Mouse (Mus musculus) heart, postnatal 0 days (tissue): ENCODE results near the gene Glrx5. TPM values are rescaled to one million over a fixed set of nuclear protein-coding genes. Genes with fewer than 3 reads are reported as not detected.

Experiments
- ATAC-seq: fragments of 200-750 bp; cut with Nextera tagmentation; 2 replicates; pipeline ENCODE4 v1.8.0; 2017; ENCODE audit warnings: low read depth, moderate number of reproducible peaks, moderate library complexity; ENCODE audit not compliant: insufficient read depth
- DNase-seq: peaks from one replicate; pipeline ENCODE4 v3.0.0-alpha.2; 2016; ENCODE audit warnings: low spot score
- H3K27ac ChIP-seq: fragments of 300-500 bp; sonication (generic); 2 replicates; pipeline ENCODE4 v1.5.1; 2014; ENCODE audit warnings: low read depth, mild to moderate bottlenecking
- H3K27me3 ChIP-seq: fragments of 300-500 bp; sonication (generic); 2 replicates; pipeline ENCODE4 v1.6.1; 2014; ENCODE audit warnings: low read length, mixed read lengths; ENCODE audit not compliant: control insufficient read depth, insufficient read depth
- H3K36me3 ChIP-seq: fragments of 300-500 bp; sonication (generic); replicated peaks from 2 replicates; pipeline ENCODE4 v1.6.1; 2014; ENCODE audit warnings: low read length, mixed read lengths; ENCODE audit not compliant: control insufficient read depth, insufficient read depth
- H3K4me1 ChIP-seq: fragments of 300-500 bp; sonication (generic); 2 replicates; pipeline ENCODE4 v1.6.1; 2014; ENCODE audit warnings: antibody characterized with exemption; ENCODE audit not compliant: control insufficient read depth, insufficient read depth
- H3K4me2 ChIP-seq: fragments of 300-500 bp; sonication (generic); 2 replicates; pipeline ENCODE4 v1.6.1; 2014; ENCODE audit warnings: low read depth, mild to moderate bottlenecking, low read length, moderate library complexity
- H3K4me3 ChIP-seq: fragments of 300-500 bp; sonication (generic); 2 replicates; pipeline ENCODE4 v1.5.1; 2014; ENCODE audit warnings: low read depth, low read length
- H3K9ac ChIP-seq: fragments of 300-500 bp; sonication (generic); replicated peaks from 2 replicates; pipeline ENCODE4 v1.6.1; 2014; ENCODE audit warnings: low read depth, low read length, mixed read lengths
- H3K9me3 ChIP-seq: fragments of 300-500 bp; sonication (generic); replicated peaks from 2 replicates; pipeline ENCODE4 v1.6.1; 2016; ENCODE audit warnings: low read length; ENCODE audit not compliant: control insufficient read depth
- CTCF ChIP-seq: IDR thresholded peaks from 2 replicates; pipeline ENCODE4 v1.5.1; 2016; ENCODE audit warnings: antibody characterized with exemption, control low read depth, low read depth
- EP300 ChIP-seq: IDR thresholded peaks from 2 replicates; pipeline ENCODE4 v1.6.1; 2016; ENCODE audit warnings: antibody characterized with exemption, low read depth
- WGBS: fragments of 180-500 bp; shearing (Covaris S2); extraction: QIAGEN DNeasy Blood & Tissue Kit; methylation state at CpG from one replicate; pipeline ENCODE4 v1.1.7; 2014; 5-methylcytosine and 5-hydroxymethylcytosine counted together
- polyA plus RNA-seq: library from polyadenylated mRNA; unstranded; fragments of >200 nt; fragmentation: Nextera tagmentation; extraction: Ambion mirVana; gene quantifications from 2 replicates; pipeline ENCODE4 v1.2.1, GENCODE M21; 2015
- total RNA-seq: library from RNA; depleted of rRNA; stranded (reverse); fragments of >200 nt; gene quantifications from 2 replicates; pipeline ENCODE4 v1.2.3, GENCODE M21; 2014; ENCODE audit warnings: low replicate concordance

Gene Glrx5
- total and polyA plus RNA-seq, 2 experiments from 2014 or later: 87.7 to 210 TPM

DNA sequence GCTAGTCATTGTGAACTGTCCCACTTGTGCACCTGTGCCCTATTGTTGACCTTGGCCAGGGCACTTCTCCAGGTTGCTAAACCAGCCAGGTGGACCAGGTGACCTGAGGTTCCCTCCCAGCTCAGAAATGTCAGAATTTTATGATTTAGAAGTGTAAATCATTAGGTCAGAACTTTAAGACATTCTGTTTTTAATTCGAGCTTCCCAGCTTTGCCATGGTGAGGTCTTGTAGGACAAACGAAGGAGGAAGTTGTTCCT, 26.8 kb upstream of the Glrx5 start:
- DNase-seq (no peak), ATAC-seq (no peak)
- H3K4me1 ChIP-seq: peaks cover 40% of the 10 kb centered on the region
- no peaks in the 10 kb centered on the region for H3K27me3 ChIP-seq
- TF ChIP-seq CTCF: no peak
- no peak for TF ChIP-seq EP300
- H3K9ac ChIP-seq: no peak overlapping the region
- H3K4me3 ChIP-seq: no peak overlapping the region
- no peak overlapping the region for H3K4me2 ChIP-seq
- no peaks in the 10 kb centered on the region for H3K9me3 ChIP-seq
- 70% methylated on average over 2 of the region's 2 CpGs for WGBS
- H3K27ac ChIP-seq: no peak overlapping the region
- no peaks in the 10 kb centered on the region for H3K36me3 ChIP-seq

DNA sequence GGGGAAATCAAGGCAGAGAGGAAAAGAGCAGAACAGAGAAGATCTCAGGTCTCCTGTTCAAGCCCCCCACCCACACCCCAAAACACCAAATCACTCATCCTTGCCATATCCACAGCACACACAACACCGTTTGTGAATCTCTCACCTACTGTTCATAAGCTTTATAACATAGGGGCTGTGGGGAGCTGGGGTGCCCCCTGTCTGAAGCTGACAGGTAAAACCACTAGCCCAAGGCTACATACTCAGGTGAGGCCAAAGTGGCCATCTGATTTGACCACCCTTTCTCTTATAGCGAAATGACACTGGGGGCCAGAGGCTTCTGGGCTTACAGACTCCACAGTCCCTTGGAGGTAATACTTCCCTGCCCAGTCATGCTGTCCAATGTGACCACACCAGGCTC, 24.3 kb upstream of the Glrx5 start:
- peak overlapping the region; percentile 77 for H3K4me2 ChIP-seq
- H3K4me3 ChIP-seq: peak overlapping the region; percentile 84; the same call in 1 of the 2 replicates
- no peak overlapping the region for H3K9ac ChIP-seq
- no peaks in the 10 kb centered on the region for H3K27me3 ChIP-seq
- peak overlapping the region; percentile 78 for H3K27ac ChIP-seq
- H3K4me1 ChIP-seq: peaks cover 29% of the 10 kb centered on the region
- DNase-seq (no peak), ATAC-seq (0 out of 2 replicates have a peak, but pooled peaks have one; percentile 7)
- no peaks in the 10 kb centered on the region for H3K36me3 ChIP-seq
- 65% methylated on average over 2 of the region's 2 CpGs for WGBS
- H3K9me3 ChIP-seq: no peaks in the 10 kb centered on the region
- TF ChIP-seq EP300 (no peak), CTCF (no peak)

DNA sequence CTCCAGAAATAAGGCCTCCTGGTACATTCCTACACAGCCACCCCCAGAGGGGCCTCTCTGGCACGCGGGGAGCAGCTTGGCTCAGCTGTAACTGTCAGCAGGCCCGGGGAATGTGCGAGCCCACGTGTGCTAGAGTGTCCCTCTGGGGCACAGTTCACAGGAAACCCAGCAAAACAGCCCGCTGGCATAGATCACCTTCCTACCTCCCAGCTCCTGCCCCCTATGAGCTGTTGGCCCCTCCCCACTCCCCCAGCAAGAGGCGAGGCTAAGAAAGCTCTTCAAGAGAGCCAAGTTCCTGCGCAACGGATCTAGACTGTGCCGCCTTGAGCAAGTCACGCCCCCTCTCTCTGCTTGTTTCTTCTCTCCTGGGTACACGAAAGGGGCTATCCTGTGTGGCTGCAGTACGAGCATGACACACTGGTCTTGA, 23.7 kb upstream of the Glrx5 start:
- TF ChIP-seq EP300 (0 out of 2 replicates have a peak, but pooled peaks have one; percentile 63), CTCF (no peak)
- ATAC-seq (peak; percentile 80), DNase-seq (peak; percentile 78)
- peak overlapping the region; percentile 84 for H3K4me3 ChIP-seq
- peak overlapping the region; percentile 78 for H3K27ac ChIP-seq
- peak overlapping the region; percentile 77 for H3K4me2 ChIP-seq
- H3K27me3 ChIP-seq: no peaks in the 10 kb centered on the region
- no peaks in the 10 kb centered on the region for H3K36me3 ChIP-seq
- H3K4me1 ChIP-seq: peaks cover 24% of the 10 kb centered on the region
- peak overlapping the region; percentile 61; the same call in 1 of the 2 replicates for H3K9ac ChIP-seq
- no peaks in the 10 kb centered on the region for H3K9me3 ChIP-seq
- under 1% methylated on average over 13 of the region's 13 CpGs for WGBS

DNA sequence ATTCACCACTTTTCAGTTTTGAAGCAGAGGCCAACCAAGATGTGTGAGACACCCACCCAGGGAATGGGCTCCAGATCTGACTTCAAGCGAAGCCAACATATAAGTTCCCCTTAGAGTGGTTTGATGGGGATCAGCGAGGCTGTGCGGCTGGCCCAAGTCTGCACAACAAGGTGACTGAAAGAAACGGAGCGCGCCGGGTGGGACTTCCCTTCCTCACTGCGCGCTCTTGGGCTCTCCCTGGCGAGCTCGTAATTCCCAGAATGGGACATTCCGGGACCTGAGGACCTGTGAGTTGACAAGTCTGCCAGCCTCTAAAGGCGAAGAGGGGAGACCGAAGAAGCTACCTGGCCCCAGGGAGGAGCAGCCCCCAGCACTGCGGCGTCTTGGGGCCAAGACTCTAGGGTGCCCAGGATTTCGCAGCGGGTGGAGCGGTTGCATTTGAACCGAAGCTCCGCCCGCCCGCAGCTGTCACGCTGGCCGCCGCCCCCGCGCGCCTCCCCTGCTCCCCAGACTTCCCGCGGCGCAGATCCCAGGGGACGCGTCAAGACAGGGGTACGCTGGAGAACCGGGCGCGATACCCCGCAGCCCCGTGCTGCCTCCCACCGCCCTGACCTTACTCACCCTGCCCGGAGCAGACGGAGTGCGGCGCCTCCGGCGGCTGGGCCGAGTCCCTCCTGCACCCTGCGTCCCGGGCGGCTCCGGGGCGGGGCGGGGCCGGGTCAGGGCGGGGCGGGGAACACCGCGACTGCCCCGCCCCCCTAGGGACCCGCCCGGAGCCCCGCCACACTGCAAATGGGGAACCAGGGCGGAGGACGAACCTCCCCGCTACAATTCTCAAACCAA, 22.9 kb upstream of the Glrx5 start, which contains the start of gene Syne3:
Gene Syne3 (minus strand): TSS at position 440 of the 843 bp plus-strand sequence.
- peak within 1 kb of the TSS; percentile 84 for H3K4me3 ChIP-seq
- H3K27me3 ChIP-seq: no peaks in the 10 kb centered on the region
- TF ChIP-seq CTCF (no peak; the same call in 1 of the 2 replicates), EP300 (no peak)
- peak within 1 kb of the TSS; percentile 77 for H3K4me2 ChIP-seq
- peak; percentile 46 for DNase-seq
- peak; percentile 79 for ATAC-seq
- peak within 1 kb of the TSS; percentile 78 for H3K27ac ChIP-seq
- WGBS: under 1% methylated on average over 58 of the region's 66 CpGs
- H3K4me1 ChIP-seq: peaks cover 22% of the 10 kb centered on the region
- peak within 1 kb of the TSS; percentile 61 for H3K9ac ChIP-seq
- no peaks in the 10 kb centered on the region for H3K9me3 ChIP-seq
- H3K36me3 ChIP-seq: no peaks in the 10 kb centered on the region

DNA sequence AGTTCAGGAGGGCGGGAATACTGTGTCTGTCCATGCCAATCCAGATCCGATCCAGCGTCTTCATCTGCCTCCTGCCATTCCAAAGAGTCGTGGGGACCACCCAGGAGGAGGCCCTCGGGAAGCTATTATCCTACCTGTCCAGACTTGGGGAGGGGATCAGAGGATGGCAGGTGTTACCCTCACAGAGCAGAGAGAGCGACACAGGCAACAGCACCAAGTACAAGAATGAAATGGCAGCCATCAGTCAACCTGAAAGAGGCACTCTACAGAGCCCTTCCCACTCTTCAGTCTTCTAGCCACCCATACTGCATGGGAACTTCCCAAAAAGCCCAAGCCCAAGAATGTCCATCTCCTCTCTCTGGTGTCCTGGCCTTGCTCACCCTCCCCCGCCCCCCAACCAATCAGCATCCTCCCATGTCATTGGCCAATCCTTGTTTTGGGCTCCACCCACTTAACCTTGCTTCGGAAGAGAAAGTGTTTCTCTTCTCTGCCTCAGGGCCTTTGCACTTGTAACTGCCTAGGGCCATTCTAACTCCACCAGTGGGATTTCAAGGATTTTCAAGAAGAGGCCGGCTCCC, 22.2 kb upstream of the Glrx5 start:
- ATAC-seq (no peak), DNase-seq (no peak)
- Histone ChIP-seq H3K9ac (peak overlapping the region; percentile 61), H3K4me3 (peak overlapping the region; percentile 84), H3K36me3 (no peaks in the 10 kb centered on the region), H3K4me2 (peak overlapping the region; percentile 77), H3K27me3 (no peaks in the 10 kb centered on the region), H3K4me1 (peaks cover 22% of the 10 kb centered on the region), H3K9me3 (no peaks in the 10 kb centered on the region), H3K27ac (0 out of 2 replicates have a peak overlapping the region, but pooled peaks have one; percentile 78)
- 26% methylated on average over 9 of the region's 9 CpGs for WGBS
- TF ChIP-seq EP300 (no peak), CTCF (no peak)
